Mouse (Mus musculus) naive thymus-derived CD4-positive, alpha-beta T cell, adult 2 months (primary cell): ENCODE results near the gene Mnat1.

Experiments used
- DNase-seq: peaks from one replicate; pipeline ENCODE4 v3.0.0-alpha.2; 2011; ENCODE audit warnings: low read depth

Mnat1 gene

GRCm38 (mm10) chr12:73317706-73318686 lies 194.5 kb downstream of the Mnat1 start:
- DNase-seq: no peak
